7 mouse cellular contexts compared by ENCODE assay signal in genomic region chr11:121228129-121229017, GRCm38 (mm10). TPM values are rescaled to one million over a fixed set of nuclear protein-coding genes. Genes with fewer than 3 reads are reported as not detected.
A peak's percentile ranks its signal among the peaks of the same experiment; 100 is the strongest.
DNase-seq lines count a peak whose midpoint lies in the region; ATAC-seq and TF ChIP-seq lines count a peak whose summit lies in the region.

No protein-coding gene starts in this region.

- peaks cover 20% of the 10 kb centered on the region for H3K79me2 ChIP-seq in C2C12 (ENCODE audit: control insufficient read depth, insufficient read depth)

- peak overlapping the region; percentile 78 for H3K4me2 ChIP-seq in forebrain, embryonic 14.5 days (ENCODE audit: low read length)
- H3K4me2 ChIP-seq in liver, embryonic 11.5 days: peak overlapping the region; percentile 91
- peak overlapping the region; percentile 80 for H3K4me2 ChIP-seq in neural tube, embryonic 14.5 days (ENCODE audit: low read depth, low read length)

- H3ac ChIP-seq in C2C12 (ENCODE audit: control insufficient read depth, insufficient read length, low read depth): peak overlapping the region; percentile 77

- peak overlapping the region; percentile 74 for H3K9ac ChIP-seq in forebrain, embryonic 14.5 days (ENCODE audit: low read length)
- peak overlapping the region; percentile 83 for H3K9ac ChIP-seq in liver, embryonic 11.5 days (ENCODE audit: low read depth, low read length)
- H3K9ac ChIP-seq in neural tube, embryonic 14.5 days (replicated peaks; ENCODE audit: low read depth, low read length): peak overlapping the region; percentile 44

- no peaks in the 10 kb centered on the region for H3K9me3 ChIP-seq in forebrain, embryonic 14.5 days (replicated peaks; ENCODE audit: control insufficient read depth, low read length)
- H3K9me3 ChIP-seq in liver, embryonic 11.5 days (ENCODE audit: control insufficient read depth, low read length): no peaks in the 10 kb centered on the region
- no peaks in the 10 kb centered on the region for H3K9me3 ChIP-seq in neural tube, embryonic 14.5 days (ENCODE audit: control insufficient read depth, low read length)

- H3K27me3 ChIP-seq in C2C12 (ENCODE audit: control insufficient read depth, insufficient read depth, insufficient read length): no peaks in the 10 kb centered on the region
- no peaks in the 10 kb centered on the region for H3K27me3 ChIP-seq in forebrain, embryonic 14.5 days (replicated peaks; ENCODE audit: control insufficient read depth, insufficient read depth, low read length)
- no peaks in the 10 kb centered on the region for H3K27me3 ChIP-seq in liver, embryonic 11.5 days (replicated peaks; ENCODE audit: control insufficient read depth, insufficient read depth, low read length)
- H3K27me3 ChIP-seq in neural tube, embryonic 14.5 days (ENCODE audit: control insufficient read depth, insufficient read depth, low read length): no peaks in the 10 kb centered on the region

- no peak for TF ChIP-seq CTCF in C2C12 (IDR thresholded peaks at IDR 0.05; ENCODE audit: control insufficient read depth, insufficient read depth, insufficient read length)

- H3K4me3 ChIP-seq in C2C12 (ENCODE audit: insufficient read depth, poor library complexity, severe bottlenecking): peak overlapping the region; percentile 63
- H3K4me3 ChIP-seq in forebrain, embryonic 14.5 days (ENCODE audit: low read depth, low read length): peak overlapping the region; percentile 70
- peak overlapping the region; percentile 84 for H3K4me3 ChIP-seq in liver, embryonic 11.5 days (ENCODE audit: low read depth, low read length)
- peak overlapping the region; percentile 54 for H3K4me3 ChIP-seq in neural tube, embryonic 14.5 days (ENCODE audit: low read depth, low read length)

- DNase-seq in 416B (ENCODE audit: low read depth): peak; percentile 73
- no peak for DNase-seq in forebrain, embryonic 14.5 days (ENCODE audit: low spot score)
- DNase-seq in liver, embryonic 11.5 days (ENCODE audit: low spot score): no peak
- no peak for DNase-seq in layer of hippocampus, adult 9-10 months (ENCODE audit: low spot score)
- DNase-seq in right cerebral cortex, postnatal 14 days: no peak

- no peak overlapping the region for H3K27ac ChIP-seq in forebrain, embryonic 14.5 days (ENCODE audit: low read depth, low read length)
- H3K27ac ChIP-seq in liver, embryonic 11.5 days (ENCODE audit: low read depth, low read length): peak overlapping the region; percentile 81
- peak overlapping the region; percentile 40 for H3K27ac ChIP-seq in neural tube, embryonic 14.5 days (ENCODE audit: low read depth, low read length)

- peaks cover 39% of the 10 kb centered on the region for H3K36me3 ChIP-seq in C2C12 (ENCODE audit: control insufficient read depth, insufficient read depth)
- peaks cover 40% of the 10 kb centered on the region for H3K36me3 ChIP-seq in forebrain, embryonic 14.5 days (ENCODE audit: control insufficient read depth, insufficient read depth, low read length)
- peaks cover 23% of the 10 kb centered on the region for H3K36me3 ChIP-seq in liver, embryonic 11.5 days (ENCODE audit: control insufficient read depth, insufficient read depth, low read length)
- peaks cover 21% of the 10 kb centered on the region for H3K36me3 ChIP-seq in neural tube, embryonic 14.5 days (ENCODE audit: control insufficient read depth, insufficient read depth, low read length)

- peaks cover 14% of the 10 kb centered on the region for H3K4me1 ChIP-seq in forebrain, embryonic 14.5 days (ENCODE audit: control insufficient read depth, insufficient read depth, low read length)
- H3K4me1 ChIP-seq in liver, embryonic 11.5 days (replicated peaks; ENCODE audit: control insufficient read depth, insufficient read depth, low read length): peaks cover 32% of the 10 kb centered on the region
- peaks cover 13% of the 10 kb centered on the region for H3K4me1 ChIP-seq in neural tube, embryonic 14.5 days (ENCODE audit: control insufficient read depth, insufficient read depth, low read length)

- ATAC-seq in forebrain, embryonic 14.5 days: no peak; the same call in 1 of the 2 replicates
- ATAC-seq in liver, embryonic 11.5 days (replicated peaks; ENCODE audit: low FRiP score): 0 out of 2 replicates have a peak, but pooled peaks have one; percentile 3
- ATAC-seq in neural tube, embryonic 14.5 days (ENCODE audit: low read depth): peak; percentile 29

- peaks cover 6% of the 10 kb centered on the region for H3K79me3 ChIP-seq in C2C12 (ENCODE audit: low read depth)

- WGBS in forebrain, embryonic 14.5 days: 21% methylated on average over 21 of the region's 21 CpGs
- 21% methylated on average over 21 of the region's 21 CpGs for WGBS in liver, embryonic 11.5 days
- 28% methylated on average over 21 of the region's 21 CpGs for WGBS in neural tube, embryonic 14.5 days

TF ChIP-seq in C2C12, 6 proteins besides CTCF, POLR2A, EP300 and RAD21:
- TF ChIP-seq MYOD1 (IDR thresholded peaks at IDR 0.05; ENCODE audit: control insufficient read depth, insufficient read length, low read depth) (no peak), MYOG (IDR thresholded peaks at IDR 0.05; ENCODE audit: control insufficient read depth, extremely low read depth, insufficient read length) (no peak), FOSL1 (IDR thresholded peaks at IDR 0.05; ENCODE audit: insufficient read depth, low read length, poor library complexity, severe bottlenecking) (no peak), MAX (IDR thresholded peaks at IDR 0.05) (no peak), CEBPB (IDR thresholded peaks at IDR 0.05; ENCODE audit: low read depth) (no peak), USF1 (IDR thresholded peaks at IDR 0.05; ENCODE audit: low read depth) (no peak)

RNA-seq across cellular contexts. Expression of gene Cybc1, which starts 0.7 kb away (rescaled TPM):
- 23.8 TPM for polyA plus RNA-seq in C2C12 (2012; fragmentation: generic; extraction: Trizol)
- 45.3 and 46.0 TPM in 2 replicates for polyA plus RNA-seq in forebrain, embryonic 14.5 days (2014; fragmentation: Nextera tagmentation; extraction: Ambion mirVana)
- 35.1 and 38.2 TPM in 2 replicates for polyA plus RNA-seq in liver, embryonic 11.5 days (2014; fragmentation: Nextera tagmentation; extraction: Ambion mirVana)
- polyA plus RNA-seq in neural tube, embryonic 14.5 days (2014; fragmentation: Nextera tagmentation; extraction: Ambion mirVana): 36.3 and 39.5 TPM in 2 replicates

RNA-seq across cellular contexts. Expression of gene Narf, which starts 8.7 kb away (rescaled TPM):
- polyA plus RNA-seq in C2C12 (2012; fragmentation: generic; extraction: Trizol): 4.0 TPM
- 89.5 and 90.0 TPM in 2 replicates for polyA plus RNA-seq in forebrain, embryonic 14.5 days (2014; fragmentation: Nextera tagmentation; extraction: Ambion mirVana)
- polyA plus RNA-seq in liver, embryonic 11.5 days (2014; fragmentation: Nextera tagmentation; extraction: Ambion mirVana): 81.5 and 89.4 TPM in 2 replicates
- polyA plus RNA-seq in neural tube, embryonic 14.5 days (2014; fragmentation: Nextera tagmentation; extraction: Ambion mirVana): 93.2 and 96.5 TPM in 2 replicates

RNA-seq across cellular contexts. Expression of gene Ogfod3, which starts 23.9 kb away (rescaled TPM):
- 10.8 TPM for polyA plus RNA-seq in C2C12 (2012; fragmentation: generic; extraction: Trizol)
- polyA plus RNA-seq in forebrain, embryonic 14.5 days (2014; fragmentation: Nextera tagmentation; extraction: Ambion mirVana): 18.6 and 19.5 TPM in 2 replicates
- polyA plus RNA-seq in liver, embryonic 11.5 days (2014; fragmentation: Nextera tagmentation; extraction: Ambion mirVana): 21.7 and 23.4 TPM in 2 replicates
- polyA plus RNA-seq in neural tube, embryonic 14.5 days (2014; fragmentation: Nextera tagmentation; extraction: Ambion mirVana): 27.2 and 32.0 TPM in 2 replicates

RNA-seq across cellular contexts. Expression of gene Hexdc, which starts 24.1 kb away (rescaled TPM):
- 5.4 TPM for polyA plus RNA-seq in C2C12 (2012; fragmentation: generic; extraction: Trizol)
- 11.9 and 14.8 TPM in 2 replicates for polyA plus RNA-seq in forebrain, embryonic 14.5 days (2014; fragmentation: Nextera tagmentation; extraction: Ambion mirVana)
- polyA plus RNA-seq in liver, embryonic 11.5 days (2014; fragmentation: Nextera tagmentation; extraction: Ambion mirVana): 5.1 and 5.6 TPM in 2 replicates
- 28.2 and 37.0 TPM in 2 replicates for polyA plus RNA-seq in neural tube, embryonic 14.5 days (2014; fragmentation: Nextera tagmentation; extraction: Ambion mirVana)

RNA-seq across cellular contexts. Expression of gene Foxk2, which starts 31.4 kb away (rescaled TPM):
- 43.1 TPM for polyA plus RNA-seq in C2C12 (2012; fragmentation: generic; extraction: Trizol)
- 16.4 and 17.8 TPM in 2 replicates for polyA plus RNA-seq in forebrain, embryonic 14.5 days (2014; fragmentation: Nextera tagmentation; extraction: Ambion mirVana)
- polyA plus RNA-seq in liver, embryonic 11.5 days (2014; fragmentation: Nextera tagmentation; extraction: Ambion mirVana): 9.3 and 10.7 TPM in 2 replicates
- 15.1 and 16.5 TPM in 2 replicates for polyA plus RNA-seq in neural tube, embryonic 14.5 days (2014; fragmentation: Nextera tagmentation; extraction: Ambion mirVana)

Comparison
In these comparisons a context has a peak if more than half of its experiments do, and no peak if none do; other contexts are left out.
1. RNA of gene Narf, which starts 8.7 kb away (polyA plus RNA-seq): 93.2 to 96.5 TPM in neural tube, embryonic 14.5 days, 89.5 to 90.0 TPM in forebrain, embryonic 14.5 days and 81.5 to 89.4 TPM in liver, embryonic 11.5 days; 4.0 TPM in C2C12 (single experiment); every median in the first group is over 10 times any median in the second.
2. Peak in every context shown above with its lines, with median percentiles within 50 percentile points of each other: H3K4me3 ChIP-seq, H3K4me2 ChIP-seq and H3K9ac ChIP-seq.